Mouse (Mus musculus) megakaryocyte, embryonic 14.5 days (primary cell): Measurements from ENCODE around the gene Orm3.

ENCODE experiments used
- FLI1 ChIP-seq: IDR thresholded peaks from 2 replicates; pipeline ENCODE4 v1.6.1; 2012; ENCODE audit warnings: low read length, inconsistent platforms, mixed read lengths
- GATA1 ChIP-seq: IDR thresholded peaks from 3 replicates; pipeline ENCODE4 v1.6.1; 2012; ENCODE audit warnings: mixed read lengths, low read length, inconsistent platforms, borderline replicate concordance

- TF ChIP-seq GATA1 = no peak
- TF ChIP-seq FLI1 = no peak
These were observed 48.5 kb upstream of the Orm3 start for GRCm38 (mm10) chr4:63307175-63308062.
